ENCODE assay signal across 8 mouse cellular contexts in the genomic region with DNA sequence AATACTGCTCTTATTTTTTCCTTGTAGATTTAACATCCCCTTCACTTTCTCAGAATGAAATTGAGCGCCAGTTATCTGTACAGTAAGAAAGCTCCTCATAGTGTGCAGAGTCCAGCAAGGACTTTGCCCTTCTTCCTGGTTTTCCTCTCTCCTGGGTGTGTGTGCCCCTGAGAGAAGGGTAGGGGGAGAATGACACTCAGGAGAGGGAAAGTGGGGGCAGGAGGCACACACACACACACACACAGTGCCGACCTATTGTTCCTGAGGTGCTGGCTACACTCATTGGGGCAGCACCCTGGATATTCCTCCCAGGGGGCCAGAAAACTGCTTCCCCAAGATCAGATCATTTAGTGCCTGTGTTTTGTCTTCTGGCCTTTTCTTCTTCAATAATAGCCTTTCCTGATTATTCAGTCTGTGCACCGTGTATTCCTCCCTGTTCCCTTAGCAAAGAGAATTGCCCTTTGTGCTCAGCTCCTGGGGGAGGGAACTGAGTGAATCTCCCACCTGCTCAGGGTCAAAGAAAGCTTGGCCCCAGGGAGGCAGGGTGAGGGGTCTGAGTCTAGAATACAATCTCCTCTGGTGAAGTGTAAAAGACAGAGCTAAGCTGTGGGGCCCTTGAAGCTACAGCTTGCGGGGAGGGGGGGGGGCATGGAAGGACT. TPM values are rescaled to one million over a fixed set of nuclear protein-coding genes. Genes with fewer than 3 reads are reported as not detected.
DNase-seq lines count a peak whose midpoint lies in the region; ATAC-seq and TF ChIP-seq lines count a peak whose summit lies in the region.

No protein-coding gene starts in this region.

- H3K9ac ChIP-seq in embryonic facial prominence, embryonic 14.5 days (ENCODE audit: low read depth, low read length): no peak overlapping the region
- H3K9ac ChIP-seq in limb, embryonic 13.5 days: no peak overlapping the region

- no peak for TF ChIP-seq CTCF in left cerebral cortex, adult 2 months (IDR thresholded peaks at IDR 0.05)

- WGBS in embryonic facial prominence, embryonic 14.5 days: 51% methylated on average over 4 of the region's 4 CpGs
- WGBS in limb, embryonic 13.5 days: 64% methylated on average over 4 of the region's 4 CpGs

- no peak for ATAC-seq in embryonic facial prominence, embryonic 14.5 days (ENCODE audit: low read depth)
- ATAC-seq in limb, embryonic 13.5 days (ENCODE audit: low FRiP score, low read depth): 0 out of 2 replicates have a peak, but pooled peaks have one; percentile 10

- DNase-seq in left cerebral cortex, adult 2 months (ENCODE audit: extremely low spot score in 1 of 2, low spot score in 2 of 2): no peak
- DNase-seq in left cerebral cortex, postnatal 25 days (ENCODE audit: low spot score in 2 of 2): no peak
- DNase-seq in embryonic facial prominence, embryonic 14.5 days (ENCODE audit: low spot score): no peak
- DNase-seq in retina, postnatal 1 day: peak; percentile 59
- DNase-seq in spleen, postnatal 10 days (ENCODE audit: low spot score in 2 of 2): no peak
- no peak for DNase-seq in layer of hippocampus, adult 11-12 months (ENCODE audit: low spot score)
- no peak for DNase-seq in frontal cortex, postnatal 36 days (ENCODE audit: low spot score in 2 of 2)

- no peaks in the 10 kb centered on the region for H3K36me3 ChIP-seq in embryonic facial prominence, embryonic 14.5 days (ENCODE audit: control insufficient read depth, insufficient read depth, low read length)
- H3K36me3 ChIP-seq in limb, embryonic 13.5 days: no peaks in the 10 kb centered on the region

- H3K4me3 ChIP-seq in left cerebral cortex, adult 2 months: no peak overlapping the region
- H3K4me3 ChIP-seq in embryonic facial prominence, embryonic 14.5 days (ENCODE audit: low read depth, low read length): 0 out of 2 replicates have a peak overlapping the region, but pooled peaks have one; percentile 15
- peak overlapping the region; percentile 24; the same call in 1 of the 2 replicates for H3K4me3 ChIP-seq in limb, embryonic 13.5 days

- intact Hi-C loops in left cerebral cortex, adult 2 months (cut with DNase I): loop anchor here (2.0 to 5.0 kb wide), 3 partner anchors 66 to 400 kb away; partner anchors contain the start of genes Lekr1 and Tiparp
- intact Hi-C loops in left cerebral cortex, postnatal 25 days (cut with DNase I): loop anchor here (1.0 to 5.0 kb wide), 2 partner anchors 261 to 400 kb away; partner anchors contain the start of genes Lekr1 and Tiparp

- H3K27me3 ChIP-seq in embryonic facial prominence, embryonic 14.5 days (replicated peaks; ENCODE audit: control insufficient read depth, insufficient read depth, low read length): no peaks in the 10 kb centered on the region
- no peaks in the 10 kb centered on the region for H3K27me3 ChIP-seq in limb, embryonic 13.5 days

- no peaks in the 10 kb centered on the region for H3K9me3 ChIP-seq in embryonic facial prominence, embryonic 14.5 days (ENCODE audit: control insufficient read depth, low read length)
- no peaks in the 10 kb centered on the region for H3K9me3 ChIP-seq in limb, embryonic 13.5 days

- H3K4me1 ChIP-seq in embryonic facial prominence, embryonic 14.5 days (ENCODE audit: control insufficient read depth, insufficient read depth, low read length): peaks cover 20% of the 10 kb centered on the region
- H3K4me1 ChIP-seq in limb, embryonic 13.5 days: peaks cover 28% of the 10 kb centered on the region

- peak overlapping the region; percentile 53 for H3K27ac ChIP-seq in left cerebral cortex, adult 2 months
- no peak overlapping the region for H3K27ac ChIP-seq in embryonic facial prominence, embryonic 14.5 days (replicated peaks; ENCODE audit: low read depth, low read length)
- H3K27ac ChIP-seq in limb, embryonic 13.5 days: no peak overlapping the region

- peak overlapping the region; percentile 53 for H3K4me2 ChIP-seq in embryonic facial prominence, embryonic 14.5 days (ENCODE audit: low read depth, low read length)
- peak overlapping the region; percentile 55 for H3K4me2 ChIP-seq in limb, embryonic 13.5 days (replicated peaks)

RNA-seq across cellular contexts. Expression of gene Ccnl1, which starts 29.3 kb away (rescaled TPM):
- 10 to 100 TPM; 59.9 to 62.5 TPM for total RNA-seq in left cerebral cortex, adult 2 months (2021)
- total RNA-seq in left cerebral cortex, postnatal 25 days (2021): 10 to 100 TPM; 47.1 to 50.9 TPM
- polyA plus RNA-seq in embryonic facial prominence, embryonic 14.5 days (2014; fragmentation: Nextera tagmentation; extraction: Ambion mirVana): 101 and 105 TPM in 2 replicates
- 118 and 120 TPM in 2 replicates for polyA plus RNA-seq in limb, embryonic 13.5 days (2015; fragmentation: Nextera tagmentation; extraction: Ambion mirVana)
